Mouse (Mus musculus) neural tube, embryonic 11.5 days (tissue): ENCODE data around the gene Irf4. TPM values are rescaled to one million over a fixed set of nuclear protein-coding genes. Genes with fewer than 3 reads are reported as not detected.

Experiments
- ATAC-seq: fragments of 200-750 bp; cut with Nextera tagmentation; 2 replicates; pipeline ENCODE4 v1.8.0; 2017; ENCODE audit warnings: moderate number of reproducible peaks, mild to moderate bottlenecking, moderate TSS enrichment, moderate library complexity; ENCODE audit not compliant: insufficient read depth, low FRiP score, low TSS enrichment
- DNase-seq: peaks from one replicate; pipeline ENCODE4 v3.0.0-alpha.2; 2015; ENCODE audit warnings: low spot score
- H3K27ac ChIP-seq: fragments of 300-500 bp; sonication (generic); 2 replicates; pipeline ENCODE4 v1.5.1; 2014; ENCODE audit warnings: low read depth, mild to moderate bottlenecking, low read length
- H3K27me3 ChIP-seq: fragments of 300-500 bp; sonication (generic); 2 replicates; pipeline ENCODE4 v1.6.1; 2014; ENCODE audit warnings: mild to moderate bottlenecking, low read length, mixed read lengths; ENCODE audit not compliant: control insufficient read depth, insufficient read depth
- H3K36me3 ChIP-seq: fragments of 300-500 bp; sonication (generic); 2 replicates; pipeline ENCODE4 v1.6.1; 2014; ENCODE audit warnings: mild to moderate bottlenecking, low read length, moderate library complexity, mixed read lengths; ENCODE audit not compliant: control insufficient read depth, insufficient read depth
- H3K4me1 ChIP-seq: fragments of 300-500 bp; sonication (generic); 2 replicates; pipeline ENCODE4 v1.6.1; 2014; ENCODE audit warnings: low read length, mixed read lengths; ENCODE audit not compliant: control insufficient read depth, insufficient read depth
- H3K4me2 ChIP-seq: fragments of 300-500 bp; sonication (generic); 2 replicates; pipeline ENCODE4 v1.6.1; 2014; ENCODE audit warnings: low read depth, mild to moderate bottlenecking, moderate library complexity
- H3K4me3 ChIP-seq: fragments of 300-500 bp; sonication (generic); 2 replicates; pipeline ENCODE4 v1.5.1; 2014; ENCODE audit warnings: low read depth, low read length
- H3K9ac ChIP-seq: fragments of 300-500 bp; sonication (generic); 2 replicates; pipeline ENCODE4 v1.6.1; 2014; ENCODE audit warnings: mild to moderate bottlenecking, low read length
- H3K9me3 ChIP-seq: fragments of 300-500 bp; sonication (generic); 2 replicates; pipeline ENCODE4 v1.6.1; 2016; ENCODE audit warnings: low read length; ENCODE audit not compliant: control insufficient read depth
- WGBS: fragments of 180-500 bp; shearing (Covaris S2); extraction: QIAGEN DNeasy Blood & Tissue Kit; methylation state at CpG from one replicate; pipeline ENCODE4 v1.1.7; 2014; 5-methylcytosine and 5-hydroxymethylcytosine counted together
- polyA plus RNA-seq: library from polyadenylated mRNA; unstranded; fragments of >200 nt; fragmentation: Nextera tagmentation; extraction: Ambion mirVana; gene quantifications from 2 replicates; pipeline ENCODE4 v1.2.1, GENCODE M21; 2014

Irf4 gene
- polyA plus RNA-seq, 1 experiment from 2014 or later: not detected

DNA sequence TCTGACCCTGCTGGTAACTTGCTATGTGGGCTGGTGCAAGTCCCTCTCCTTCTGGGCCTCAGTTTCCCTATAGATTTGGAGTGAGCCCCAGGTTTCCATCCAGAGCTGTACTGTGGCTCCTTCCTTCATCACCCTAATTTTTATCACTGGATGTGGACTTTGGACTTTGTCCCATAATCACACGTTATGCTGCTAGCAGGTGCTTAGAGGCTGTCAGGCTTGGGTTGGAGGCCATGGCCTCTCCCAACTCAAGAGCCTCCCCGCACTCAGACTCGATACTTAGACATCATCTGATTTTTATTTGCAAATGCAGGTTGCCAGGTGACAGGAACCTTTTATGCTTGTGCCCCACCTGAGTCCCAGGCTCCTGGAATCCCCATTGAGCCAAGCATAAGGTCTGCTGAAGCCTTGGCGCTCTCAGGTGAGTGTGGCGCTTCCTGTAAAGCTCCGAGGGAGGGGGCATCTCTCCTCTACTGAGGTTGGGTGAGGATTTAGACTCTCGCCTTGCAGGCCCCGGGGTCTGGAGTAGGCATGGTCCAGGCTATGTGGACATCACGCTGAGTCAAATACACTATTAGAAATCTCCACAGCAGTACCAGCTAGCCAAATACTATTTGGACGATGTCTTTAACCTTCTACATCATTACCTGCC, 5.9 kb downstream of the Irf4 start:
- Histone ChIP-seq H3K9ac (no peak overlapping the region), H3K4me3 (no peak overlapping the region), H3K27ac (no peak overlapping the region), H3K36me3 (no peaks in the 10 kb centered on the region), H3K4me1 (no peaks in the 10 kb centered on the region), H3K27me3 (peaks cover 21% of the 10 kb centered on the region), H3K4me2 (no peak overlapping the region), H3K9me3 (no peaks in the 10 kb centered on the region)
- 83% methylated on average over 10 of the region's 10 CpGs for WGBS
- no peak for DNase-seq
- no peak for ATAC-seq

DNA sequence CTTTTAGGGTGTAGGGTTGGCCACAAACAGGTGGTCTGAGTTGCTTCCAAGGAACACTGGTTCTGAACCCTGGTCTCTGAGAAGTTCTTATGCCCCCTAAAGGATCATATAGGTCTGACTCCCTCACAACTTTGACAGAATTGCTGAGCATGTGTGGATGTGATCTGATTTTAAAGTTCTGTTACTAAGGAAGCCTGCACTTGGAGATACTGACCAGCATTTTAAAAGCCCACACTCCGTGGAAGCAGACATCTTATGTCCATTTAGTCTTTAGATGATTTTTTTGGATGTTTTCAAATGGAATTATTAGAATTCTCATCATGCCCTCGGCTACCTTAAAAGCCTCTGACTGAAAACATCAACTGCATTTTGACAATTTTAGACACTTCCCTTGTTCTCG, 6.6 kb downstream of the Irf4 start:
- Histone ChIP-seq H3K9me3 (no peaks in the 10 kb centered on the region), H3K4me3 (no peak overlapping the region), H3K27ac (no peak overlapping the region), H3K36me3 (no peaks in the 10 kb centered on the region), H3K4me1 (no peaks in the 10 kb centered on the region), H3K4me2 (no peak overlapping the region), H3K27me3 (peaks cover 15% of the 10 kb centered on the region), H3K9ac (no peak overlapping the region)
- no peak for ATAC-seq
- DNase-seq: no peak
- WGBS: 79% methylated on average over 3 of the region's 3 CpGs

DNA sequence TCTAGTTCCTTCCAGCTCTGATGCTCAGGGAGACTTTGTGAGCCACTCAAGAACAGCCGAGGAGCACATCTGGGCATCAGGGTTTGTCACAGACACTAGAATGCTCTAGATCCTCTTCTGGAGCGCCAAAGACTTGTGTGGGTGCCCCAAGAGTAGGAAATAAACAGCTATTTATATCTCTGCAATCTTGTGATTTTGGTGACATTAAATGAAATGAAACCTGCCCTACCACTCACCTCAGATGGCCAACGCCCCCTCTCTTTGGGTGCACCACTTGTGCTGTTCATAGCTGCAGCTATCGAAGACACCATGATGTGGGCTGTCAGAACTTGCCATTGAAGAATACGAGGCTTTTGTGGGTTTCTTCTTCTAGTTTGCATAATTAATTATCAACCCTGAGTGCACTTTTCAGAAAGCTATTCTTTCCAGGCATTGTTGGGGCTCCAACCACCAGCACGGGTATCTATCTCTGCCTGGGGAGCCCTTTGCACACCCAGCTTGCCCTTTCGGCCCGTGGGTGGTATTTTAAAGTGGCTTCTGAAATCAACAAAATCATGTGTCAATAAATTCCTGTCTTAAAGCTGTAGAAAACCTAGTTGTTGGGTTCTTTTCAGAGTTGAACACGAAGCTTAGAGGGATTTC, 7.1 kb downstream of the Irf4 start:
- Histone ChIP-seq H3K9me3 (no peaks in the 10 kb centered on the region), H3K36me3 (no peaks in the 10 kb centered on the region), H3K27ac (no peak overlapping the region), H3K4me1 (no peaks in the 10 kb centered on the region), H3K4me3 (no peak overlapping the region), H3K4me2 (no peak overlapping the region), H3K9ac (no peak overlapping the region), H3K27me3 (peaks cover 10% of the 10 kb centered on the region)
- ATAC-seq: no peak
- DNase-seq: no peak
- 79% methylated on average over 9 of the region's 9 CpGs for WGBS

DNA sequence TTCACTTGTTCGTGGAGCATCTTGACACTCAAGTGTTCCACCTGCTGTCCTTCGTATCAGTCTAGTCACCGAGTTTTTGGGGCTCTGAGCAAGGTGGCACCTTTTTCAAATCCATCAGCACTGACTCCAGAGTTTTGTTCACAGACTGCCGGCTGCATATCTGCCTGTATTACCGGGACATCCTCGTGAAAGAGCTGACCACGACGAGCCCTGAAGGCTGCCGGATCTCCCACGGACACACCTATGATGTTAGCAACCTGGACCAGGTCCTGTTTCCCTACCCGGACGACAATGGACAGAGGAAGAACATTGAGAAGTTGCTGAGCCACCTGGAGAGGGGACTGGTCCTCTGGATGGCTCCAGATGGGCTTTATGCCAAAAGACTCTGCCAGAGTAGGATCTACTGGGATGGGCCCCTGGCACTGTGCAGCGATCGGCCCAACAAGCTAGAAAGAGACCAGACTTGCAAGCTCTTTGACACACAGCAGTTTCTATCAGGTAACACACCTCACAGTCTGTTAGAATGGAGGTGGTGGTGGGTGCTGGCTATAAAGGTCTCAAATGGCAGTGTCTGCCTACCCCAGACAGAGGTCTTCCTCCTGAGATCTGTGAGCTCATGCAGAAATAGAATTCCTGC, 8.4 kb downstream of the Irf4 start:
- Histone ChIP-seq H3K27ac (no peak overlapping the region), H3K4me2 (no peak overlapping the region), H3K9me3 (no peaks in the 10 kb centered on the region), H3K4me1 (no peaks in the 10 kb centered on the region), H3K9ac (no peak overlapping the region), H3K4me3 (no peak overlapping the region), H3K36me3 (no peaks in the 10 kb centered on the region), H3K27me3 (peaks cover 3% of the 10 kb centered on the region; the same call in 1 of the 2 replicates)
- WGBS: 83% methylated on average over 14 of the region's 14 CpGs
- ATAC-seq (no peak), DNase-seq (no peak)

DNA sequence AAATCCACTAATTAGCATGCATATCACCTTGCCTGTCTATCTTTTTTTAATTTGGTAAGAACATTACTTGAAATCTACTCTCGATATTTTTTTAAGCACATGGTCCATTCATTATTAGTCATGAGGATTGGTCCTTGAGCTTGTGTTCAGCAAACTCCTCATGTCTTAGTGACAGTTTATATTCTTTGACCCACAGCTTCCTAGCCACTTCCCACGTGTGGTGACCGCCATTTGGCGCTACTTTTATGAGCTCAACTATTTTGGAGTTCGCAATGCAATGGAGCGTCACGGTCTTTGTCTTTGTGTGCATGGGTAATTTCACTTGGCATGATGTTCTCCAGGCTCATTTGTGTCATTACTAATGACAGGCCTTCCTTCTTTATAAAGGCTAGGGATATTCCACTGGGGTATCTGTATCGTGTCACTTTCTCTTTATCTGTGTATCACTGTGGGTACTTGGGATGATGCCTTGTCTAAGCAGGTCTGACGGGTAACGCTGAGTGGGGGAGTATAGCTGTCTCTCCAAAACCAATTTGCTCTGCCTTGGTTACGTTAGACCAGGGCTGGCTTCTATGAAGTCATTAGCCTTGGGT, 9.9 kb downstream of the Irf4 start:
- no peaks in the 10 kb centered on the region for H3K4me1 ChIP-seq
- H3K27ac ChIP-seq: no peak overlapping the region
- ATAC-seq: no peak

DNA sequence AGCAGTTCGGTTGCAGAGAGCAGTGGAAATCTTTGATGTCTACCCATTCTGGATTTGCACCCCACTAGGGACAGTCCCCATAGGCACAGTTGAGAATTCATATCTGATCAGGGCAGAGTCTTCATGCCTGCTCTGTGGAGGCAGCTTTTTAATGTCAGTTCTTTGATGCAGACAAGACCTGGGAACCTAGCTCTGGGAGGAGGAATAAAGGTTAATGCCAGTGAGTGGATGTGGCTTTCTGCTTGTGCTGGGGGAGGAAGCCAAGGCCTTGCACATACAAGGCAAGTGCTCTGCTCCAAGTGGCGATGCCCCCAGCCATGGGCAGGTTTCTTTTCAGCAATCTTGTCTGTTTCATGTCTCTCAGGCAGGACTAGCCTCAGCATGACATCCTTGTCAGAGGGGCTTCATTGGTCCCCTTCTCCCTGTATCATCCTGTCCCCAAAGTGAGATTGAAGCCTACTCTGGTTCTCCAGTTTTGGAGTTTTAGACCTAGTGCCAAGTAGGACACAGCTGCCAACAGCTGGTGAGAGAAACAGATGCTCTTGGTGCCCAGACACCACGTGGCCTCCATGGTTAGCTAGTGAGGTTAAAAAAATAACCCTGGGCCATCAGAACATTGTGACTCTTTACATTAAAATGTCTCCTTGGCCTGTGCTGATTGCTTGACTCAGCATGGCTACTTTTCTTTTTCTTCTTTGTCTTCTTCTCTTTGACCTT, 11.5 kb downstream of the Irf4 start:
- Histone ChIP-seq H3K4me1 (no peaks in the 10 kb centered on the region), H3K4me3 (no peak overlapping the region), H3K27ac (no peak overlapping the region), H3K9ac (no peak overlapping the region), H3K27me3 (no peaks in the 10 kb centered on the region), H3K36me3 (no peaks in the 10 kb centered on the region), H3K9me3 (no peaks in the 10 kb centered on the region), H3K4me2 (no peak overlapping the region)
- no peak for DNase-seq
- WGBS: 77% methylated on average over 3 of the region's 3 CpGs
- no peak for ATAC-seq

More for the DNA sequence above, 9.9 kb downstream of the Irf4 start:
- H3K4me2 ChIP-seq: no peak overlapping the region
- no peak overlapping the region for H3K9ac ChIP-seq
- H3K27me3 ChIP-seq: no peaks in the 10 kb centered on the region
- 81% methylated on average over 11 of the region's 11 CpGs for WGBS
- DNase-seq: no peak
- H3K36me3 ChIP-seq: no peaks in the 10 kb centered on the region
- no peaks in the 10 kb centered on the region for H3K9me3 ChIP-seq
- no peak overlapping the region for H3K4me3 ChIP-seq

DNA sequence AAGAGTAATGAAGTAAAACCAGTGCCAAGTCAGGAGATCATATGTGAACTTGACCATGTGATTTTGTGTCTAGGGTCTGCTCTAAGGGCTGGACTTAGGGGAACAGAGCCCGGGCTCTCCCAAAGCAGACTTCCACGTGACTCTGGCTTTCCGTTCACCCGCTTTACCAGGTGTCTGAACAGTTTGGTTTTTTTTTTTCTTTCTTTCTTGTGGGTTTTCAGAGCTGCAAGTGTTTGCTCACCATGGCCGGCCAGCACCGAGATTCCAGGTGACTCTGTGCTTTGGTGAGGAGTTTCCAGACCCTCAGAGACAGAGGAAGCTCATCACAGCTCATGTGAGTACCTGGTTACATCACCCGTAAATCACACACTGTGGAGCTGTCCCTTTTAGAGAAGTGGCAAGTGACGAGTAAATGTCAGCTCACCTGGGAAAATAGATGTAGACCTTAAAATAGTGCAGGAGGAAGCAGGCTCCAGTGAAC, 12.2 kb downstream of the Irf4 start:
- Histone ChIP-seq H3K4me1 (no peaks in the 10 kb centered on the region), H3K4me2 (no peak overlapping the region), H3K27ac (no peak overlapping the region), H3K9me3 (no peaks in the 10 kb centered on the region), H3K36me3 (no peaks in the 10 kb centered on the region), H3K9ac (no peak overlapping the region), H3K27me3 (no peaks in the 10 kb centered on the region), H3K4me3 (no peak overlapping the region)
- 87% methylated on average over 8 of the region's 8 CpGs for WGBS
- DNase-seq: no peak
- no peak for ATAC-seq

DNA sequence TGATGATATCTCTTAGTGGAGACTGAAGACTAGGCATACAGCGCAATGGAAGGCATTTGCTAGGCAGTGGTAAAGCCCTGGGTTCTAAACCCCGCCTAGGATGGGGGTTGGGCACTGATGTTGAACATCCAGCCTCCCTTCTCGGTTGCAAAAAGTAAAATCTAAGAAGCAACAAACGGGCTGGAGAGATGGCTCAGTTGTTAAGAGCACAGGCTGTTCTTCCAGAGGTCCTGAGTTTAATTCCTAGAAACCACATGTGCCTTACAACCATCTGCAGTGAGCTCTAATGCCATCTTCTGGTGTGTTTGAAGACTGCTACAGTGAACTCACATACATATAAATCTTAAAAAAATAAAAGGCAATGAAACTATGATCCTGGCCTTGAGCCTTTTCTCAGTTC, 13.2 kb downstream of the Irf4 start:
- Histone ChIP-seq H3K4me3 (no peak overlapping the region), H3K9me3 (no peaks in the 10 kb centered on the region), H3K4me2 (no peak overlapping the region), H3K9ac (no peak overlapping the region), H3K27ac (no peak overlapping the region), H3K27me3 (no peaks in the 10 kb centered on the region), H3K4me1 (no peaks in the 10 kb centered on the region), H3K36me3 (no peaks in the 10 kb centered on the region)
- 82% methylated on average over 4 of the region's 4 CpGs for WGBS
- DNase-seq (no peak), ATAC-seq (no peak)
